Mouse (Mus musculus): Measurements from ENCODE around the gene Ccm2.
A peak's percentile ranks its signal among the peaks of the same experiment; 100 is the strongest.
"Not testable (repeated sequence)": the region's sequence is repeated elsewhere in the genome, so short reads cannot be mapped to it uniquely, and the experiment has no call there.

Ccm2 gene

DNA sequence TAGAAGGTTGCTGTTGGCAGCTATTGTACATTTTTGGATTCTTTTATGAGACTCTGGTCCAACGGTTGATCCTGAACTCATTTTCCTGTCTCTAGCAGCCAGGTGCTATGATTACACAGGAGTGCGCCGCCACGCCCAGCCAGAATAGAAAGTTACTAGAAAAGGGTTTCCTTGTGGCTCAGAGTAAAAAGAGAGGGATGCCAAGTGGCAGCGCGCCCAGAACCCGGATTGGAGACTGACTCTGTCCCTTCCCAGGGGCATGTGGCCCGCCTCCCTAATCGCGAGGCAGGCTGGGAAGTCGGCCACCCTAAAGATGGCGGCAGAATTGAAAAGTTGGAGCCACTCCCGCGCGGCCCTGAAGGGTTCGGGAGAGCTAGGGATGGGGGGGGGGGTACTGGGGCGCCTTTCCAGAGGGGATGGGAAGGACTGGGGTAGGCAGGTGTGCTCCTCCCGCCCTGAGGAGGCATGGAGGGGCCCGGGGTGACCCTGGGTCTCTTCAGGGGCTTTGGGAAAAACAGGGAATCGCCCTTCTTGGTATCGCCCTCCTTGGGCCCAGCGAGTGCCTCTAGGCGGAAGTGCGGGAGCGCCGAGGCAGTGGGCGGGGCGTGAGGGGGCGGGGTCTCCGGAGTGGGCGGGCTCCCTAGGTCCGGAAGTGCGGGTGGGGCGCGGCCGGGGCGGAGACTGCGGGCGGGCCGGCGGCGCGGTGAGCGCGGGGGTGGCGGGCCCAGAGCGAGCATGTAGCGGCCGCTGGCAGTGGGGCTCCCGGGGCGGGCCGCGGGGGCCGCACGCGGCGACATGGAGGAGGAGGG, at the start of gene Ccm2:
TSS of gene Ccm2 (plus strand) at position 683 of the 809 bp plus-strand sequence.
- DNase-seq (ENCODE audit: low read depth): peak; percentile 84

DNA sequence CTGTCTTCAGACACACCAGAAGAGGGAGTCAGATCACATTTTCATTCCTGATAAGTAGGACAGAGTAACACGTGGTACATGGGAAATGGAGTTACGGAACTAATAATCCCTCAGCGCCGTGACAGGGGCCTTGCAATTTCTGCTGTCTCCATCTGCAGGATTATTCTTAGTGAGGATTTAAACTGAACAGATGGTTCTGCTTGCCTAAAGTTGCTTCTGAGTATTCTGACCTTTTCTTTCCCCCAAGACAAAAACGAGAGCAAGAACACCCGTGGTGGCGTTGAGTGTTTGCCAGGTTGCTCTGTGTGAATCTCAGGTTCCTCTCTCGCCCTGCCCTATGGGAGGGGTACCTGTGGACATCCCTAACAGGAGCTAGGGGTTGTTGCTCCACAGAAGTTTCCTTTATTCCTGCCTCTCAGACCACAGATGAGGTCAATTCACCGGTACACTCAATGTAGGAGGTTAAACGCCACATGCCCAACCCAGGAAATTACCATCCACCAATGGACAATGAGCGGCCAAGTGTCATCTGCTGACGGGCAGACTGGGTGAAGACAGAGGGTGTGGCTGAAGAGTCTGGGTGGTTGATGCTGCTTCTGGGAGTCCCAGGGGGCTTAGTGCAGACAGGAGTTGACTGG, 49.3 kb upstream of the Ccm2 start:
- no peak for DNase-seq (ENCODE audit: low read depth)

- no peak for DNase-seq (ENCODE audit: low read depth)
Measured at GRCm38 (mm10) chr11:6502506-6502905, 44.2 kb upstream of the Ccm2 start.

- DNase-seq (ENCODE audit: low read depth): no peak
Measured at GRCm38 (mm10) chr11:6504226-6504625, 42.5 kb upstream of the Ccm2 start.

- DNase-seq (ENCODE audit: low read depth): no peak
Measured at GRCm38 (mm10) chr11:6504689-6505088, 42.0 kb upstream of the Ccm2 start.

GRCm38 (mm10) chr11:6506516-6506915, 40.2 kb upstream of the Ccm2 start:
- DNase-seq (ENCODE audit: low read depth): no peak

GRCm38 (mm10) chr11:6508269-6508876, 38.3 kb upstream of the Ccm2 start:
- no peak for DNase-seq (ENCODE audit: low read depth)

GRCm38 (mm10) chr11:6514837-6515236, 31.9 kb upstream of the Ccm2 start:
- no peak for DNase-seq (ENCODE audit: low read depth)

DNA sequence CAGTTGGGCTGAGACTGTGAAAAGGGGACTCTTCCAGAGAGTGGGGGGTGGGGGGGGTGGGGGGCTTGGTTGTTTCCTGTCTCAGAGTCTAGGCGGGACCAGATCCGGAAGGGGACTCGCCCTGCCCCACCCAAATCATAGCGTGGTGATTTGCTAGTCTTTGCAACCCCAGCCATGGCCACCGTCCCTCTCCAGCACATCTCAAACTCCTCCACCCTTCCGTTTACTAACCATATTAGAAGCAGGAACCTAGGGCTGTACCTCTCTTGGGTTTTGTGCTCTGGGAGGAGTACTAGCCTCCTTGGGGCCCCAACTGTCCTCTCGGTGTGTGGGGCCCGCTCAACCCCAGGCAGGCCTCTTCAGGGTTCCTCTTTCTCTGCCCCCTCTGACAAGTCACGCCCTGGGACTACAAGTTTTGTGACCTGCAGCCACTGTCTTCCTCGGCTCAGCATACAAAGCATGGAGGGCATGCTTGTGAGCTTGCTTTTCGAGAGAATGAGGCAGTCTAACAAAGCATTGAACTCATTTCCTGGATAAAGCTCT, 27.1 kb upstream of the Ccm2 start:
- DNase-seq (ENCODE audit: low read depth): no peak

- no peak for DNase-seq (ENCODE audit: low read depth)
Measured at GRCm38 (mm10) chr11:6520507-6521173, 26.0 kb upstream of the Ccm2 start, which contains the start of gene Myo1g. Myo1g (minus strand) TSS chr11:6520965.

DNA sequence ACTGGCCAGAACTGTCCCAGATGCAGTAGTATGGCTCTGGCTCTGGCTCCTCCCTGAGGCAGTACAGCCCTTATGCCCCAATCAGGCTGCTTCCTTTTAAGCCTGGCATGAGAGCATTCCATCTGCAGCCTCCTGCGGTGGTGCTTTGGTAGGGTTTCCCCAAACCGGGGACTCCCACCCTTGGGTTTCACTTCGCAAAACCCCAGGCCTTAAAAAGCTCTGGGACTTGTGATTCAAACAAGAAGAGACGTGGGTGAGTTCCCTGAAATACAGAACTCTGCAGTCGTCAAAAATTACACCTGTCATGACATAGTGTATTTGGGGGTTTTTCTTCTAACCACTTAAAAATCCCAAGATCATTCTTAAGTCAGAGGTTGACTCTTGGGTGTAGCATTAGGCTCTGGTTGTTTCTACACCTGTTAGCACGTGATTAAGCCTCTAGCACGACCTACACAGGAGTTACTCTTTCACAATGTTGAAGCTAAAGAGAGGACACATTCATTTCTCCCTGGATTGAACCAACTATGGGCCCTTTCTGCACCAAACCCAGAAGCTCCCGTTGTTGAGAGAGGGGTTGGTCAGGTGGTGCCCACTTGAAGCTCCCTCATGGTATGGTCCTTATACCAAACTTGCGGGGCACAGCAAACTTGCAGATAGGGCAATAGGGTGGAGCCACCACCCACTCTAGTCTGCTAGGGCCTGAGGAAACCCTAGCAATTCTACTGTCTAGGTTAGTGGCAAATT, 23.7 kb upstream of the Ccm2 start:
- no peak for DNase-seq (ENCODE audit: low read depth)

GRCm38 (mm10) chr11:6523662-6524088, 23.0 kb upstream of the Ccm2 start:
- DNase-seq (ENCODE audit: low read depth): peak; percentile 16

GRCm38 (mm10) chr11:6524165-6524879, 22.4 kb upstream of the Ccm2 start:
- no peak for DNase-seq (ENCODE audit: low read depth)

GRCm38 (mm10) chr11:6524880-6525238, 21.8 kb upstream of the Ccm2 start:
- DNase-seq (ENCODE audit: low read depth): no peak

DNA sequence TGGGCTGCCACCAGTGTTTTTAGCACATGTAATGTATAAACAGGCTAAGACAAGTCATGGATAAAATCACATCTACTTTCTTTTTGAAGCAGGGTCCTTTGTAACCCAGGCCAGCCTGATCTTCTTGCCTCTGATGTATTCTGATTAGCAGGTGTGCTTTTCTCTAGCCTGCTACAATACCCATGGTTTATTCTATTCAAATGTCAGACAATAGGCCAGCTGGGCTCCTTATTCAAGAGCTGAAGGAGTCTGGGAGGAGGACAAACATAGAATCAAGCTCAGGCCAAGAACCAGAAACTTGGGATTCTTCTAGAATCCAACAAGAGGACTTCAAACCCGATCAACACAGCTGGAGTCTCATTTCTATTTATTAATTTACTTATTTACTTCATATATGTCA, 21.4 kb upstream of the Ccm2 start:
- no peak for DNase-seq (ENCODE audit: low read depth)

DNA sequence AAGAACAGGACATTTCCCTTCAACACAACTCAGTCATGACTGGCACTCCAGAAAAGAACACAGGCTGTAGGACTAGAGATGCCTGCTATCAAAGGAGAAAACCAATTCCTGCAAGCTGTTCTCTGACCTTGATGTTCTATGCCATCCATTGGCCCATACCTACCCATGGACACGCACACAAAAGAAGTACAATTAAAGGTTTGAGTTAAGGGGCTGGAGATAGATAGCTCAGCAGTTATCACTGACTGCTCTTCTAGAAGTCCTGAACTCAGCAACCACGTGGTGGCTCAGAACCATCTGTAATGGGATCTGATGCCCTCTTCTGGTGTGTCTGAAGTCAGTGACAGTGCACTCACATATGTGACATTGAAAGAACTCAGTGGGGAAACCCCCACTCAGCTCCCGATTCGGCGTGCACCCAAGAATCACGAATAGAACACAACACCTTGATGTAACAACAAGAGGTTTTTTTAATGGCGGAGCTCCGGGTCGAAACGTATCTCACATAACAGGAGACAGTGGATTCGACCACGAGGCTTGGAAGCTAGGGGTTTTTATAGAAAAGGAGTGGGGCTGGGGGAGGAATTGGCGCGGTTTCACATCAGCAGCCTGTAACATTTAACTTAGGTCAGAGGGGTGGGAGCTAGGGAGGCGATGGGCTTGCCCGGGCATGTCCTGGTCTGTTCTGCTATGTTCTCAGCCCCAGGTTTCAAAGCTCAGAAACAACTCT, 20.0 kb upstream of the Ccm2 start:
- DNase-seq (ENCODE audit: low read depth): not testable (repeated sequence)

- no peak for DNase-seq (ENCODE audit: low read depth)
Measured at GRCm38 (mm10) chr11:6527256-6528185, 19.2 kb upstream of the Ccm2 start.

DNA sequence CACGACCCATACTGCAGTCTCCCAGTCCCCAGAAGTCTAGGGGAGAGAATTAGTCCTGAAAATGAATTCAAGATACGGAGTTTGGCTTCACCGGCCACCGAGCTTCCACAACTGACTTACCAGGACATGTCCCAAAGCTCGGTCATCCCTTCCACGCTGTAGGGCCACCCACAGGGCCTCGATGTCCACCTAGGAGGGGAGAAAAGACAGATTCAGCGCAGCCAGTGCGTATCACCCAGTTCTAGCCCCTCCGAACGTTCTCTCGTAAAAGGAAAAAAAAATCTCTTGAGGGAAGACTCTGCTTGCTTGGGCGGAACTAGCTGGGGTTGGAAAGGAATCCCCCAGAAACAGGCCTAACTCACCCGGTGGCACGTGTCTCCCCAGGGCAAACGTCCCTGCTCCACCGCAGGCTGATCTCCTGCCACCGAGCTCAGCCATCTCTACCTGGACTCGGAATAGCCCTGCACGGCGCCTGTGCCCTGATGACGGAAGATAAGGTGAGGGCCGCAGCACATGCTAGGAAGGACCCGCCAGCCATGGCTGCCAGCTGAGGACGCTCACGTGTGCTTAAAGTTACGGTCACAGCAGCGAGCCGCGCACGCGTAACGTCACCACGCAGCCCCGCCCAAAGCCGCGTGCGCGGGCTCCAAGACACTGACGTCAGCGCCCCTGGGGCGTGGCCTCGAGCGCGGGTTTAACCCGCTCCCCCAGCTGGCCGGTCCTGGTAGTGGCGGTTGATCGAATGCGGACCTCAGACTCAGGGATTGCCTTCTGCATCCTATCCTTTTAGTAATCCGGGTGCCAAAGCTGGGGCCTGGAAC, 18.3 kb upstream of the Ccm2 start:
- peak; percentile 98 for DNase-seq (ENCODE audit: low read depth)

Measured in c-Kit-positive CD71-positive TER-119-negative erythroid progenitor cells, embryonic 14.5 days (primary cell).